9 mouse cellular contexts compared by ENCODE assay signal in genomic region chr8:70505698-70506327, GRCm38 (mm10). TPM values are rescaled to one million over a fixed set of nuclear protein-coding genes. Genes with fewer than 3 reads are reported as not detected.
DNase-seq lines count a peak whose midpoint lies in the region; ATAC-seq and TF ChIP-seq lines count a peak whose summit lies in the region.
"Had no signal": no experiment of that assay in that cellular context is flagged by ENCODE, and none has a peak within 500 bp of the region (broad histone marks: within the 10 kb centered on the region; RNA-seq: fewer than 3 reads in every experiment).

No protein-coding gene starts in this region.

- DNase-seq in adrenal gland, postnatal 25 days, result peak; percentile 38
- no peak for DNase-seq in adrenal gland, adult 8-10 months
- DNase-seq in testis, postnatal 10 days (ENCODE audit: low spot score), result no peak
- peak; percentile 42 for DNase-seq in kidney, postnatal 10 days
- DNase-seq in ovary, postnatal 14 days (ENCODE audit: low spot score), result no peak
- no peak for DNase-seq in urinary bladder, postnatal 4 days (ENCODE audit: low spot score in 2 of 2)

- no peaks in the 10 kb centered on the region for H3K27me3 ChIP-seq in testis, adult 2 months (ENCODE audit: control insufficient read depth, insufficient read depth, low read length)
- H3K27me3 ChIP-seq in neural tube, embryonic 12.5 days (replicated peaks), result peaks cover 34% of the 10 kb centered on the region

- peak overlapping the region; percentile 88 for H3K4me2 ChIP-seq in neural tube, embryonic 12.5 days (replicated peaks)

- peak overlapping the region; percentile 89 for H3K9ac ChIP-seq in neural tube, embryonic 12.5 days

- H3K4me1 ChIP-seq in testis, adult 2 months (ENCODE audit: control insufficient read depth, insufficient read depth, low read length), result peaks cover 49% of the 10 kb centered on the region
- peaks cover 52% of the 10 kb centered on the region for H3K4me1 ChIP-seq in neural tube, embryonic 12.5 days

- H3K36me3 ChIP-seq in testis, adult 2 months (ENCODE audit: control insufficient read depth, insufficient read depth, low read length), result no peaks in the 10 kb centered on the region; the same call in 1 of the 2 replicates
- H3K36me3 ChIP-seq in neural tube, embryonic 12.5 days, result peaks cover 20% of the 10 kb centered on the region

- no peaks in the 10 kb centered on the region for H3K9me3 ChIP-seq in neural tube, embryonic 12.5 days

- WGBS in neural tube, embryonic 12.5 days, result 39% methylated on average over 32 of the region's 32 CpGs

- peak overlapping the region; percentile 83 for H3K4me3 ChIP-seq in testis, adult 2 months (ENCODE audit: control insufficient read depth, low read depth, low read length)
- H3K4me3 ChIP-seq in neural tube, embryonic 12.5 days, result peak overlapping the region; percentile 79

- TF ChIP-seq CTCF in testis, adult 2 months (IDR thresholded peaks at IDR 0.05; ENCODE audit: control insufficient read depth, insufficient read depth, insufficient replicate concordance, low read depth, low read length), result peak; percentile 5; the same call in 1 of the 2 replicates

- H3K27ac ChIP-seq in testis, adult 2 months (ENCODE audit: control insufficient read depth, insufficient read depth, low read depth, low read length), result peak overlapping the region; percentile 63
- peak overlapping the region; percentile 77; the same call in 1 of the 2 replicates for H3K27ac ChIP-seq in neural tube, embryonic 12.5 days

- TF ChIP-seq POLR2A in testis, adult 2 months (IDR thresholded peaks at IDR 0.05; ENCODE audit: control insufficient read depth, low read depth, low read length), result no peak

- ATAC-seq in neural tube, embryonic 12.5 days (ENCODE audit: low FRiP score, low read depth), result peak; percentile 27

RNA-seq across cellular contexts. Expression of gene Rex1bd, which starts 0.7 kb away (rescaled TPM):
- 141 and 158 TPM in 2 replicates for total RNA-seq in adrenal gland, postnatal 25 days (2021)
- total RNA-seq in adrenal gland, adult 8-10 months (2022), result 100 to 1,000 TPM; 126 to 165 (median 148) TPM
- polyA plus RNA-seq in testis, adult 2 months (2012; rRNA removed), result 23.9 and 26.9 TPM in 2 replicates
- 123 and 135 TPM in 2 replicates for polyA plus RNA-seq in neural tube, embryonic 12.5 days (2016; fragmentation: Nextera tagmentation; extraction: Ambion mirVana)

RNA-seq across cellular contexts. Expression of gene Uba52, which starts 4.8 kb away (rescaled TPM):
- total RNA-seq in adrenal gland, postnatal 25 days (2021), result 1,380 and 1,587 TPM in 2 replicates
- total RNA-seq in adrenal gland, adult 8-10 months (2022), result 1,000 to 10,000 TPM; 1,217 to 1,378 (median 1,304) TPM
- polyA plus RNA-seq in testis, adult 2 months (2012; rRNA removed), result 768 and 853 TPM in 2 replicates
- 766 and 781 TPM in 2 replicates for polyA plus RNA-seq in neural tube, embryonic 12.5 days (2016; fragmentation: Nextera tagmentation; extraction: Ambion mirVana)

RNA-seq across cellular contexts. Expression of gene Crlf1, which starts 12.9 kb away (rescaled TPM):
- total RNA-seq in adrenal gland, postnatal 25 days (2021), result 0.18 TPM in 1 of 2 replicates, not detected in the other
- total RNA-seq in adrenal gland, adult 8-10 months (2022), result 1 to 10 TPM in 1 of 4 experiments, under 1 TPM in 2, not detected in 1; 0.51 to 1.5 (median 0.59) TPM
- polyA plus RNA-seq in testis, adult 2 months (2012; rRNA removed), result 126 and 137 TPM in 2 replicates
- polyA plus RNA-seq in neural tube, embryonic 12.5 days (2016; fragmentation: Nextera tagmentation; extraction: Ambion mirVana), result 1.9 and 4.5 TPM in 2 replicates
- total RNA-seq: common myeloid progenitor, adult 5-6 weeks had no signal

RNA-seq across cellular contexts. Expression of gene Tmem59l, which starts 18.7 kb away (rescaled TPM):
- total RNA-seq in adrenal gland, postnatal 25 days (2021), result 10.1 and 10.2 TPM in 2 replicates
- total RNA-seq in adrenal gland, adult 8-10 months (2022), result 10 to 100 TPM; 27.2 to 44.6 (median 31.0) TPM
- 62.6 and 62.9 TPM in 2 replicates for polyA plus RNA-seq in testis, adult 2 months (2012; rRNA removed)
- polyA plus RNA-seq in neural tube, embryonic 12.5 days (2016; fragmentation: Nextera tagmentation; extraction: Ambion mirVana), result 37.9 and 38.3 TPM in 2 replicates
- total RNA-seq: common myeloid progenitor, adult 5-6 weeks had no signal

RNA-seq across cellular contexts. Expression of gene Fkbp8, which starts 21.7 kb away (rescaled TPM):
- total RNA-seq in adrenal gland, postnatal 25 days (2021), result 361 and 404 TPM in 2 replicates
- total RNA-seq in adrenal gland, adult 8-10 months (2022), result 100 to 1,000 TPM; 352 to 405 (median 379) TPM
- polyA plus RNA-seq in testis, adult 2 months (2012; rRNA removed), result 179 and 198 TPM in 2 replicates
- 349 and 353 TPM in 2 replicates for polyA plus RNA-seq in neural tube, embryonic 12.5 days (2016; fragmentation: Nextera tagmentation; extraction: Ambion mirVana)

Comparison
In these comparisons a context has a peak if more than half of its experiments do, and no peak if none do; other contexts are left out.
1. DNase-seq: peak in adrenal gland, postnatal 25 days (single experiment) and kidney, postnatal 10 days (single experiment); none in adrenal gland, adult 8-10 months (single experiment), testis, postnatal 10 days (single experiment), ovary, postnatal 14 days (single experiment) and urinary bladder, postnatal 4 days (0 of 2).